Mouse (Mus musculus) neural tube, embryonic 12.5 days (tissue): ENCODE results near the gene Cib1. TPM values are rescaled to one million over a fixed set of nuclear protein-coding genes. Genes with fewer than 3 reads are reported as not detected.

ENCODE experiments used
- ATAC-seq: fragments of 200-750 bp; cut with Nextera tagmentation; 2 replicates; pipeline ENCODE4 v1.8.0; 2017; ENCODE audit warnings: low read depth, mild to moderate bottlenecking, moderate TSS enrichment, moderate library complexity; ENCODE audit not compliant: low FRiP score
- H3K27ac ChIP-seq: fragments of 300-500 bp; sonication (generic); 2 replicates; pipeline ENCODE4 v1.5.1; 2016
- H3K27me3 ChIP-seq: fragments of 300-500 bp; sonication (generic); replicated peaks from 2 replicates; pipeline ENCODE4 v1.6.1; 2016; ENCODE audit warnings: mild to moderate bottlenecking
- H3K36me3 ChIP-seq: fragments of 300-500 bp; sonication (generic); 2 replicates; pipeline ENCODE4 v1.6.1; 2016; ENCODE audit warnings: mild to moderate bottlenecking
- H3K4me1 ChIP-seq: fragments of 300-500 bp; sonication (generic); 2 replicates; pipeline ENCODE4 v1.6.1; 2016
- H3K4me2 ChIP-seq: fragments of 300-500 bp; sonication (generic); replicated peaks from 2 replicates; pipeline ENCODE4 v1.6.1; 2016; ENCODE audit warnings: mild to moderate bottlenecking
- H3K4me3 ChIP-seq: fragments of 300-500 bp; sonication (generic); 2 replicates; pipeline ENCODE4 v1.5.1; 2016
- H3K9ac ChIP-seq: fragments of 300-500 bp; sonication (generic); 2 replicates; pipeline ENCODE4 v1.6.1; 2016; ENCODE audit warnings: mild to moderate bottlenecking
- H3K9me3 ChIP-seq: fragments of 300-500 bp; sonication (generic); 2 replicates; pipeline ENCODE4 v1.6.1; 2016; ENCODE audit warnings: mild to moderate bottlenecking
- WGBS: fragments of 180-500 bp; shearing (Covaris S2); methylation state at CpG from one replicate; pipeline ENCODE4 v1.1.7; 2016; 5-methylcytosine and 5-hydroxymethylcytosine counted together
- polyA plus RNA-seq: library from polyadenylated mRNA; unstranded; fragments of >200 nt; fragmentation: Nextera tagmentation; extraction: Ambion mirVana; gene quantifications from 2 replicates; pipeline ENCODE4 v1.2.1, GENCODE M21; 2016

Gene Cib1
- polyA plus RNA-seq, 1 experiment from 2014 or later = 43.1 TPM

- ATAC-seq = no peak
- WGBS = 89% methylated on average over 10 of the region's 10 CpGs
- no peak overlapping the region for H3K4me2 ChIP-seq
- no peaks in the 10 kb centered on the region for H3K4me1 ChIP-seq
- H3K27ac ChIP-seq = no peak overlapping the region
- H3K27me3 ChIP-seq = no peaks in the 10 kb centered on the region
- H3K4me3 ChIP-seq = no peak overlapping the region
- H3K36me3 ChIP-seq = no peaks in the 10 kb centered on the region
- H3K9me3 ChIP-seq = no peaks in the 10 kb centered on the region
- no peak overlapping the region for H3K9ac ChIP-seq
Observed at GRCm38 (mm10) chr7:80178037-80178729, 54.4 kb downstream of the Cib1 start.

- Histone ChIP-seq H3K27ac (no peak overlapping the region), H3K9me3 (no peaks in the 10 kb centered on the region), H3K4me2 (no peak overlapping the region), H3K9ac (no peak overlapping the region), H3K4me1 (no peaks in the 10 kb centered on the region), H3K4me3 (no peak overlapping the region), H3K36me3 (no peaks in the 10 kb centered on the region), H3K27me3 (no peaks in the 10 kb centered on the region)
- no peak for ATAC-seq
- WGBS = 95% methylated on average over 3 of the region's 3 CpGs
Observed at GRCm38 (mm10) chr7:80177438-80177837, 55.2 kb downstream of the Cib1 start.

Other genes with a start within 250 kb of the Cib1 start
- 24.7 and 26.3 TPM in 2 replicates for gene Zfp710, start 208.0 kb downstream of the Cib1 start, polyA plus RNA-seq
- gene Idh2, start 117.4 kb downstream of the Cib1 start, polyA plus RNA-seq = 299 and 313 TPM in 2 replicates
- 18.9 and 20.5 TPM in 2 replicates for gene Sema4b, start 46.0 kb downstream of the Cib1 start, polyA plus RNA-seq
- 4.9 and 5.0 TPM in 2 replicates for gene Gdpgp1, start 52 bp upstream of the Cib1 start, polyA plus RNA-seq
- gene Ttll13, start 13.6 kb upstream of the Cib1 start, polyA plus RNA-seq = 1.2 and 2.0 TPM in 2 replicates
- gene Ngrn, start 28.4 kb upstream of the Cib1 start, polyA plus RNA-seq = 51.9 and 54.9 TPM in 2 replicates
- gene Vps33b, start 36.8 kb upstream of the Cib1 start, polyA plus RNA-seq = 17.6 and 22.1 TPM in 2 replicates
- gene Prc1, start 61.6 kb upstream of the Cib1 start, polyA plus RNA-seq = 121 and 123 TPM in 2 replicates
- 10.2 and 12.5 TPM in 2 replicates for gene Rccd1, start 91.6 kb upstream of the Cib1 start, polyA plus RNA-seq
- gene Unc45a, start 108.2 kb upstream of the Cib1 start, polyA plus RNA-seq = 55.8 and 59.9 TPM in 2 replicates
- gene Hddc3, start 110.3 kb upstream of the Cib1 start, polyA plus RNA-seq = 20.6 and 21.1 TPM in 2 replicates
- gene Man2a2, start 138.6 kb upstream of the Cib1 start, polyA plus RNA-seq = 25.0 and 25.5 TPM in 2 replicates
- gene Fes, start 155.1 kb upstream of the Cib1 start, polyA plus RNA-seq = 7.7 and 9.0 TPM in 2 replicates
- 6.3 and 6.5 TPM in 2 replicates for gene Furin, start 172.6 kb upstream of the Cib1 start, polyA plus RNA-seq